Mouse (Mus musculus) lung, postnatal 0 days (tissue): Measurements from ENCODE around the gene Mrc1. TPM values are rescaled to one million over a fixed set of nuclear protein-coding genes. Genes with fewer than 3 reads are reported as not detected.
A peak's percentile ranks its signal among the peaks of the same experiment; 100 is the strongest.
"Not testable (repeated sequence)": the region's sequence is repeated elsewhere in the genome, so short reads cannot be mapped to it uniquely, and the experiment has no call there.

Experiments used
- ATAC-seq: fragments of 200-750 bp; cut with Nextera tagmentation; 2 replicates; pipeline ENCODE4 v1.8.0; 2017; ENCODE audit warnings: moderate library complexity
- DNase-seq: peaks from one replicate; pipeline ENCODE4 v3.0.0-alpha.2; 2016; ENCODE audit warnings: low spot score
- H3K27ac ChIP-seq: fragments of 300-500 bp; sonication (generic); 2 replicates; pipeline ENCODE4 v1.5.1; 2014; ENCODE audit warnings: antibody characterized with exemption, mild to moderate bottlenecking, low read length, mixed read lengths
- H3K27me3 ChIP-seq: fragments of 300-500 bp; sonication (generic); replicated peaks from 2 replicates; pipeline ENCODE4 v1.6.1; 2014; ENCODE audit warnings: low read length, mixed read lengths; ENCODE audit not compliant: insufficient read depth
- H3K36me3 ChIP-seq: fragments of 300-500 bp; sonication (generic); 2 replicates; pipeline ENCODE4 v1.6.1; 2014; ENCODE audit warnings: low read length, mixed read lengths; ENCODE audit not compliant: insufficient read depth
- H3K4me1 ChIP-seq: fragments of 300-500 bp; sonication (generic); 2 replicates; pipeline ENCODE4 v1.6.1; 2014; ENCODE audit warnings: antibody characterized with exemption, low read depth, low read length, mixed read lengths; ENCODE audit not compliant: insufficient read depth
- H3K4me2 ChIP-seq: fragments of 300-500 bp; sonication (generic); replicated peaks from 2 replicates; pipeline ENCODE4 v1.6.1; 2014; ENCODE audit warnings: low read depth, mild to moderate bottlenecking, low read length, moderate library complexity, mixed read lengths
- H3K4me3 ChIP-seq: fragments of 300-500 bp; sonication (generic); 2 replicates; pipeline ENCODE4 v1.5.1; 2014; ENCODE audit warnings: low read depth, low read length
- H3K9ac ChIP-seq: fragments of 300-500 bp; sonication (generic); replicated peaks from 2 replicates; pipeline ENCODE4 v1.6.1; 2014; ENCODE audit warnings: low read depth, mild to moderate bottlenecking
- H3K9me3 ChIP-seq: fragments of 300-500 bp; sonication (generic); 2 replicates; pipeline ENCODE4 v1.6.1; 2016; ENCODE audit warnings: low read length, mixed read lengths
- CTCF ChIP-seq: IDR thresholded peaks from 2 replicates; pipeline ENCODE4 v1.5.1; 2016; ENCODE audit warnings: antibody characterized with exemption, mild to moderate bottlenecking
- EP300 ChIP-seq: IDR thresholded peaks from 2 replicates; pipeline ENCODE4 v1.6.1; 2016; ENCODE audit warnings: antibody characterized with exemption, mild to moderate bottlenecking, control low read depth
- WGBS: fragments of 180-500 bp; shearing (Covaris S2); extraction: QIAGEN DNeasy Blood & Tissue Kit; methylation state at CpG from one replicate; pipeline ENCODE4 v1.1.7; 2014; 5-methylcytosine and 5-hydroxymethylcytosine counted together
- polyA plus RNA-seq: library from polyadenylated mRNA; unstranded; fragments of >200 nt; fragmentation: Nextera tagmentation; extraction: Ambion mirVana; gene quantifications from 2 replicates; pipeline ENCODE4 v1.2.1, GENCODE M21; 2015

Mrc1 gene
- polyA plus RNA-seq: 8.2 and 8.7 TPM in 2 replicates

DNA sequence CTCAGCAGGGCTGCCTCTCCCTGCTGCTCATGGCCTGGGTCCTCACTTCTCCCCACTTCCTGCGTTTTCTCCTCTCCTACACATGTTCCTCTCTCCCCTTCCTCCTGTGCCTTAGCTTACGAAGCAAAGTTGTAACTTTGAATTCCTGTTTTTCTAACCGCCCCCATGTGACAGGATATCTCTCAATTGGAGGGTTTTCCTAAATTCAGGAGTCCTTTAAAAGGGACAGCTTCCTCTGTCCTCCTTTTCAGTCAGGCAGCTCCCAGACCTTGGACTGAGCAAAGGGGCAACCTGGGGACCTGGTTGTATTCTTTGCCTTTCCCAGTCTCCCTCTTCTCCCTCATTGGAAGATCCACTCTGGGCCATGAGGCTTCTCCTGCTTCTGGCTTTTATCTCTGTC lies at the start of gene Mrc1:
TSS of gene Mrc1 (plus strand) at position 244 of the 400 bp plus-strand sequence.
- no peak for DNase-seq
- H3K27ac ChIP-seq: no peak within 1 kb of the TSS
- H3K27me3 ChIP-seq: no peaks in the 10 kb centered on the region
- TF ChIP-seq CTCF: no peak
- TF ChIP-seq EP300: no peak
- H3K4me1 ChIP-seq: no peaks in the 10 kb centered on the region
- H3K4me2 ChIP-seq: no peak within 1 kb of the TSS
- no peaks in the 10 kb centered on the region for H3K36me3 ChIP-seq
- H3K9me3 ChIP-seq: no peaks in the 10 kb centered on the region
- H3K4me3 ChIP-seq: no peak within 1 kb of the TSS
- H3K9ac ChIP-seq: no peak within 1 kb of the TSS
- no peak for ATAC-seq
- WGBS: 34% methylated on average over 3 of the region's 3 CpGs

DNA sequence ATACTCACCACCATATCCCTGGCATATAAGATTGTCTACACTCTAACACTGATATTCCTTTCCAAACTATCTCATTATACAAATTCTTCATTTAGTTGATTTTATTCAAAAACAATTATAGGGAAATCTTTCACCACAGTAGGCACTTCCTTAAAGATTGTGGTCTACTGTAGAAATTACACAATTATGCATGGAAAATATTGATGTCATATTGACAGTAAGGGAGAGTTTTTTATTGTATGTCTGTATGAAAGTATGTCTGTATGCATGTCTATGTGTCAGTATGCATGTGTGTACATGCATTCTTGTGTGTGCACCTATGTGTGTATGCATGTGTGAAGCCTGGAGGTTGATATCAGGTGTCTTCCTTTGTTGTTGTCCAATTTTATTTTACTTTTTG lies 44.8 kb upstream of the Mrc1 start:
- H3K27me3 ChIP-seq: no peaks in the 10 kb centered on the region
- H3K9ac ChIP-seq: no peak overlapping the region
- H3K4me1 ChIP-seq: no peaks in the 10 kb centered on the region
- no peak overlapping the region for H3K27ac ChIP-seq
- H3K36me3 ChIP-seq: no peaks in the 10 kb centered on the region
- no peak for ATAC-seq
- H3K4me2 ChIP-seq: no peak overlapping the region
- TF ChIP-seq EP300 (no peak), CTCF (no peak)
- no peak overlapping the region for H3K4me3 ChIP-seq
- no peaks in the 10 kb centered on the region for H3K9me3 ChIP-seq
- DNase-seq: no peak

DNA sequence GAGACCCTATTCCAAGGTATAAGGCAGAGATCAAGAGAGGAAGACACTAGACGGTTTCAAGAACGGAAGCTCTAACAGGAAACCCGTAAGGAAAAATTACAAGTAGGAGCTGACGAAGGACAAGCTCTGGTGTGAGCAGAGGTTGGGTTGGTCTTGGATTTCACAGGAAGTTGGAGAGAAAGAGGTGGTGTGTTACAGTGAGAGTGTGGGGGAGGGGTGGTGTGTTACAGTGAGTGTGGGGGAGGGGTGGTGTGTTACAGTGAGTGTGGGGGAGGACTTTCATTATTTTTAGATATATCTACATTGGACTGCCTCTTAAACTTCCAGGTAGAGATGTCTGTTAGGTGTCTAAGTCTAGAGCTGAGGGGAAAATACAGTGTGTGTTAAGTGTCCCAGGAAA lies 38.5 kb upstream of the Mrc1 start:
- no peak overlapping the region for H3K27ac ChIP-seq
- ATAC-seq: no peak
- no peak for DNase-seq
- no peak overlapping the region for H3K4me3 ChIP-seq
- no peaks in the 10 kb centered on the region for H3K36me3 ChIP-seq
- 57% methylated on average over 4 of the region's 4 CpGs for WGBS
- no peak overlapping the region for H3K9ac ChIP-seq
- no peak for TF ChIP-seq CTCF
- no peak for TF ChIP-seq EP300
- no peak overlapping the region for H3K4me2 ChIP-seq
- no peaks in the 10 kb centered on the region for H3K9me3 ChIP-seq
- no peaks in the 10 kb centered on the region for H3K4me1 ChIP-seq
- H3K27me3 ChIP-seq: no peaks in the 10 kb centered on the region

DNA sequence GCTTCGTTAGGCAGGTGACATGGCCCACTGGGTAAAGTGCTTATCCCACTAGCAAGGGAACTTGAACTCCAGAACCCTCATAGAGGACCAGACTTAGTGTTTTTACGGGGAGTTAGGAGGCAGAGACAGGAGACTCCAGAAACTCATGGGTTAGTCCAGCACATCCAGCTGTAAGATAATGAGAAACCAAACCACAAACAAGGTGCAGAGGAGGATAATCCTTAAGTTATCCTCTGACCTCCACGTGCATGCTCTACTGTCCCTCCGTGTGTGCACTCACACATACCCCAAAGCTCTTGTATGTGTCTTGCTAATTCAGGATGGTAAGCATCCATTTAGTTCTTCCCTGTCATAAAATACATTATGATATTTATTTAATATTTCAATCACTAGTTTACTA lies 37.6 kb upstream of the Mrc1 start:
- WGBS: 81% methylated on average over 4 of the region's 4 CpGs
- Histone ChIP-seq H3K36me3 (no peaks in the 10 kb centered on the region), H3K4me2 (no peak overlapping the region), H3K4me3 (no peak overlapping the region), H3K27ac (no peak overlapping the region), H3K27me3 (no peaks in the 10 kb centered on the region), H3K9ac (no peak overlapping the region), H3K9me3 (no peaks in the 10 kb centered on the region), H3K4me1 (no peaks in the 10 kb centered on the region)
- TF ChIP-seq CTCF: no peak
- no peak for TF ChIP-seq EP300
- no peak for ATAC-seq
- no peak for DNase-seq

DNA sequence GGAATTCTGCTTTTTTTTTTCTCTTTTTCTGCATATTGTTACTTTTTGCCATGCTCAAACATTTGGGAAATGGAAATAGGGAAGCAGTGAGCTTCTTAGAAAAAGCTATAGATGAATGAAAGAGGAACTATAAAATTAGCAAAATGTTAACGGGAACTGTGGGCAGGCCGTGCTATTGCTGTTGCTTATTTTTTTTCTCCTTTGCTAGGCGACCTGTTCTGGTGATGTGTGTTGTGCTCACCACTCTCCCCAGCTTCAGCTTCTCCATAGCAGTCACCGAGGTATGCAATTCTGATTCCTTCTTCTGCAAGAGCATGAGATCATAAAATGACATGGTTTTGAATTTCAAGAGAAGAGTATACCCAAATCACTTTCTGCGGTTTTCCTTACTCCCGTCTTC lies 37.1 kb upstream of the Mrc1 start:
- Histone ChIP-seq H3K4me3 (no peak overlapping the region), H3K27ac (no peak overlapping the region), H3K9me3 (no peaks in the 10 kb centered on the region), H3K36me3 (no peaks in the 10 kb centered on the region), H3K4me2 (no peak overlapping the region), H3K9ac (no peak overlapping the region), H3K4me1 (no peaks in the 10 kb centered on the region), H3K27me3 (no peaks in the 10 kb centered on the region)
- TF ChIP-seq CTCF (no peak), EP300 (no peak)
- 76% methylated on average over 6 of the region's 6 CpGs for WGBS
- ATAC-seq (no peak), DNase-seq (peak; percentile 43)

DNA sequence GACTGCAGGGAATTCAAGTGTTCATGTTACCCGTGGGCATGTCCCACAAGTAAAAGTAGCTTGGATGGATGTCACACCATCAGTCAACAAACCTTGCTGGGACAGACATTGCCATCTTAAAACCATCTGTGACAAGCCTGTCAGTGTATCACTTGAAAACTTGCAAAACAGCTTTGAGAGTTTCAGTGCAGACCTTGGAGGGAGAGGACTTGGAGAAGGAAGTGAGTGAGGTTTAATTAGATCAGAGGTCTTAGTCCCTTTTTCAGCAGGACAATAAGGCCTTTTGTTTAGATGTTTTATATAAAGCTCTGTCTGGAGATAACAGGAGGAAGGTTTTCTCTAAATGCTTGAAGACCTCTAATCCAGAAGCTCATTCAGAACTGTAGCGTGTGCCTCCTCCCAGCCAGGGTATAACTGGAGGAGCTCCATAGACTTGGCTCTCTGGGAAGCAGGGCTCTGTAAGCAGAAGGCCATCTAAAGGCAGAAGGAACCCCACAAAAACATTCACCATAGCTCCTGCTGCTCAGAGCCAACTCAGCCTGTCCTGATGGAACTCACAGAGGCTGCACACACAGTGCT lies 30.8 kb upstream of the Mrc1 start:
- not testable (repeated sequence) for H3K4me1 ChIP-seq, H3K4me3 ChIP-seq, H3K27me3 ChIP-seq, H3K36me3 ChIP-seq, ATAC-seq, DNase-seq, H3K9me3 ChIP-seq, H3K27ac ChIP-seq, H3K9ac ChIP-seq, H3K4me2 ChIP-seq
- no CpG with 5 or more reads among the region's 2 CpGs for WGBS

DNA sequence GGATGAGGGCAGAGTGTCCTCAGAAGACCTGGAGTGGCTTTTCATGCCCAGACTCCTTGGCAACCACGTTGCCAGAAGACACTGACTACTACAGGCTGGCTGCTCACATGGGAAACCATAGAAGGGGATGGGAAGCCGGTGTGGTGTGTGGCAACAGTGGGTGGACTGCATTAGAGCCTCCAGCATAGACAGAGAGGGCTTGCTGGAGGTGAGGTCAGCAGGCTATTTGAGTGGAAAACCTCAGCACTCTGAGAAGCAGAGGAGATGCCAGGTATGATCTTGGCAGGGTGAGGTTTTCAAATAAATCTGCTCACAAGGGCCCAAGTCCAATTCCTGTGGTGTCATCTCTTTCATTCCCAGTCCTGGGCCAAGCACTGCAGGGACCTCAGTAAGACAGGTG lies 29.6 kb upstream of the Mrc1 start:
- no peak for TF ChIP-seq EP300
- no peak for TF ChIP-seq CTCF
- Histone ChIP-seq H3K9ac (no peak overlapping the region), H3K4me1 (no peaks in the 10 kb centered on the region), H3K9me3 (no peaks in the 10 kb centered on the region), H3K27me3 (no peaks in the 10 kb centered on the region), H3K27ac (no peak overlapping the region), H3K4me2 (no peak overlapping the region), H3K4me3 (no peak overlapping the region), H3K36me3 (no peaks in the 10 kb centered on the region)
- peak; percentile 25; the same call in 1 of the 2 replicates for ATAC-seq
- DNase-seq: no peak
- 20% methylated on average over 2 of the region's 2 CpGs for WGBS

DNA sequence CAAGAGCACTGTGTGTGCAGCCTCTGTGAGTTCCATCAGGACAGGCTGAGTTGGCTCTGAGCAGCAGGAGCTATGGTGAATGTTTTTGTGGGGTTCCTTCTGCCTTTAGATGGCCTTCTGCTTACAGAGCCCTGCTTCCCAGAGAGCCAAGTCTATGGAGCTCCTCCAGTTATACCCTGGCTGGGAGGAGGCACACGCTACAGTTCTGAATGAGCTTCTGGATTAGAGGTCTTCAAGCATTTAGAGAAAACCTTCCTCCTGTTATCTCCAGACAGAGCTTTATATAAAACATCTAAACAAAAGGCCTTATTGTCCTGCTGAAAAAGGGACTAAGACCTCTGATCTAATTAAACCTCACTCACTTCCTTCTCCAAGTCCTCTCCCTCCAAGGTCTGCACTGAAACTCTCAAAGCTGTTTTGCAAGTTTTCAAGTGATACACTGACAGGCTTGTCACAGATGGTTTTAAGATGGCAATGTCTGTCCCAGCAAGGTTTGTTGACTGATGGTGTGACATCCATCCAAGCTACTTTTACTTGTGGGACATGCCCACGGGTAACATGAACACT lies 28.2 kb upstream of the Mrc1 start:
- ATAC-seq, H3K9ac ChIP-seq, H3K9me3 ChIP-seq, H3K36me3 ChIP-seq, DNase-seq, H3K27ac ChIP-seq, H3K4me3 ChIP-seq, H3K4me1 ChIP-seq, H3K27me3 ChIP-seq, H3K4me2 ChIP-seq: not testable (repeated sequence)
- WGBS: no CpG with 5 or more reads among the region's 2 CpGs
